Mouse (Mus musculus) embryonic facial prominence, embryonic 13.5 days (tissue): ENCODE data around the gene Sec61a2. TPM values are rescaled to one million over a fixed set of nuclear protein-coding genes. Genes with fewer than 3 reads are reported as not detected.

Source experiments
- ATAC-seq: fragments of 200-750 bp; cut with Nextera tagmentation; 2 replicates; pipeline ENCODE4 v1.8.0; 2017; ENCODE audit warnings: low read depth; ENCODE audit not compliant: insufficient number of reproducible peaks, insufficient read depth, low FRiP score, low TSS enrichment
- H3K27ac ChIP-seq: fragments of 300-500 bp; sonication (generic); 2 replicates; pipeline ENCODE4 v1.5.1; 2015; ENCODE audit warnings: moderate library complexity, mild to moderate bottlenecking, inconsistent platforms
- H3K27me3 ChIP-seq: fragments of 300-500 bp; sonication (generic); 2 replicates; pipeline ENCODE4 v1.6.1; 2015; ENCODE audit warnings: mild to moderate bottlenecking, inconsistent platforms
- H3K36me3 ChIP-seq: fragments of 300-500 bp; sonication (generic); 2 replicates; pipeline ENCODE4 v1.6.1; 2015; ENCODE audit warnings: mild to moderate bottlenecking, inconsistent platforms
- H3K4me1 ChIP-seq: fragments of 300-500 bp; sonication (generic); 2 replicates; pipeline ENCODE4 v1.6.1; 2015; ENCODE audit warnings: inconsistent platforms
- H3K4me2 ChIP-seq: fragments of 300-500 bp; sonication (generic); 2 replicates; pipeline ENCODE4 v1.6.1; 2015; ENCODE audit warnings: moderate library complexity, mild to moderate bottlenecking, inconsistent platforms
- H3K4me3 ChIP-seq: fragments of 300-500 bp; sonication (generic); 2 replicates; pipeline ENCODE4 v1.5.1; 2015; ENCODE audit warnings: mild to moderate bottlenecking, inconsistent platforms
- H3K9ac ChIP-seq: fragments of 300-500 bp; sonication (generic); 2 replicates; pipeline ENCODE4 v1.6.1; 2015; ENCODE audit warnings: mild to moderate bottlenecking, inconsistent platforms
- H3K9me3 ChIP-seq: fragments of 300-500 bp; sonication (generic); 2 replicates; pipeline ENCODE4 v1.6.1; 2016; ENCODE audit warnings: inconsistent platforms
- WGBS: fragments of 180-500 bp; shearing (Covaris S2); methylation state at CpG from one replicate; pipeline ENCODE4 v1.1.7; 2015; ENCODE audit warnings: mixed read lengths; 5-methylcytosine and 5-hydroxymethylcytosine counted together
- polyA plus RNA-seq: library from polyadenylated mRNA; unstranded; fragments of >200 nt; fragmentation: Nextera tagmentation; extraction: Ambion mirVana; gene quantifications from 2 replicates; pipeline ENCODE4 v1.2.1, GENCODE M21; 2015

Sec61a2 gene
- polyA plus RNA-seq, 1 experiment from 2014 or later, result 119 TPM

DNA sequence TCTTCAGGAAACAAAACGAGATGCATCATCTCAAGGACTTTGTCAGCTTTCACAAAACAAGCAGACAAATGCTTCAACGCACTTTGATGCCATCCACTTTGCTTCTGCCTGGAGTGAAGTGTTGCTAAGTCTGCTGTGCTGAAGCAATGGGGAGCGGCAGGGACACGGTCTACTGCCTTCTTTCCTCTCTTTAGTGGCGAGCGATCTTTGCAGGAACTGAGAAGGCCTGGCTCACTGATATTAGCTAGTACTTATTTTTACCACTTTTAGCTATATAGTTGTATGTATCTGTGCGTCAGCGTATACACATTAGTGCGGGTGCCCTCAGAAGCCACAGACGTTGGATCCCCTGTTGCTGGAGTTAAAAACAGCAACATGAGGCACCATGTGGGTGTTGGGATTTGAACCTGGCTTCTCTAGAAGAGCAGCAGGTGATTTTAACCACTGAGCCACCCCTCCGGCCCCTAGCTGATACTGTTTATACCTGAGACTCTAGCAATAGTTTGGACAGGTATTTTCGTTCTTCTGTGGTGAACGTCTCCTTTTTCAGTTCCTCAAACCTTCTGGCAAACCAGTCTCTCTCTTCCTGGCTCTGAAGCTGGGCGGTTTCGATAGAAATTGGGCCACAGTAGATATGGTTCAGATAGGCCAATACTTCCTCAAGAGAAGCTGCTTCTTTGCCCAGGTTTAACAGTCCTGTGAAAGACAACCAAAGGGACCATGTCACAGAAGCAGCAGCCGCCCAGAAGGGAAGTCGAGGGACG lies 35.2 kb upstream of the Sec61a2 start:
- Histone ChIP-seq H3K4me3 (no peak overlapping the region), H3K4me1 (no peaks in the 10 kb centered on the region), H3K36me3 (peaks cover 50% of the 10 kb centered on the region), H3K27me3 (no peaks in the 10 kb centered on the region), H3K9me3 (no peaks in the 10 kb centered on the region), H3K9ac (no peak overlapping the region), H3K4me2 (no peak overlapping the region), H3K27ac (no peak overlapping the region)
- no peak for ATAC-seq
- 89% methylated on average over 18 of the region's 18 CpGs for WGBS

GRCm38 (mm10) chr2:5929793-5930192 lies 34.6 kb upstream of the Sec61a2 start:
- WGBS, result 90% methylated on average over 5 of the region's 5 CpGs
- no peak for ATAC-seq
- Histone ChIP-seq H3K4me1 (no peaks in the 10 kb centered on the region), H3K4me3 (no peak overlapping the region), H3K4me2 (no peak overlapping the region), H3K27ac (no peak overlapping the region), H3K9ac (no peak overlapping the region), H3K27me3 (no peaks in the 10 kb centered on the region), H3K36me3 (peaks cover 50% of the 10 kb centered on the region), H3K9me3 (no peaks in the 10 kb centered on the region)

DNA sequence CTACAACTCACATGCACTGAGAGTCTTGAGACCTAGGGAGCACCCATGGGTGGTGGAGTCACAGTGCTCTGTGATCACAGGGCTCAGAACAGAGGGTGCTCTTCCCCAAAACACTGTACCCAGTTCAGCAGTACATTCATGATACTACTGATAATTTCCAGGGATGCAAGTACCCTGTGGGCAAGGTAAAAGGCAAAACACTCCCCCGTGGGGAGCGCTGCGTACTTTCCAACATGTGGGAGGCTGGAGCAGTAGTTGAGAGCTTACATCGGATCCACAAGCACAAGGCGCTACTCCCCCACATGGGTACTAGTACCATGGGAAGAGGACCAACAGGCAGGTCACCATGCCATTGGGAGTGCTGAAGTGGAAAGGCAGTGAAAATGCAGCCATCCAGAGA lies 32.2 kb upstream of the Sec61a2 start:
- H3K9me3 ChIP-seq, result no peaks in the 10 kb centered on the region
- WGBS, result 97% methylated on average over 5 of the region's 5 CpGs
- H3K27me3 ChIP-seq, result no peaks in the 10 kb centered on the region
- no peak overlapping the region for H3K9ac ChIP-seq
- H3K4me1 ChIP-seq, result no peaks in the 10 kb centered on the region
- no peak overlapping the region for H3K27ac ChIP-seq
- peaks cover 53% of the 10 kb centered on the region for H3K36me3 ChIP-seq
- ATAC-seq, result no peak
- no peak overlapping the region for H3K4me3 ChIP-seq
- no peak overlapping the region for H3K4me2 ChIP-seq

GRCm38 (mm10) chr2:5923786-5924185 lies 28.6 kb upstream of the Sec61a2 start:
- Histone ChIP-seq H3K4me2 (no peak overlapping the region), H3K27ac (no peak overlapping the region), H3K36me3 (peaks cover 52% of the 10 kb centered on the region), H3K27me3 (no peaks in the 10 kb centered on the region), H3K4me1 (no peaks in the 10 kb centered on the region), H3K4me3 (no peak overlapping the region), H3K9ac (no peak overlapping the region), H3K9me3 (no peaks in the 10 kb centered on the region)
- 47% methylated on average over 9 of the region's 9 CpGs for WGBS
- ATAC-seq, result no peak

GRCm38 (mm10) chr2:5922823-5923222 lies 27.6 kb upstream of the Sec61a2 start:
- no peak for ATAC-seq
- Histone ChIP-seq H3K9ac (no peak overlapping the region), H3K4me3 (no peak overlapping the region), H3K27ac (no peak overlapping the region), H3K9me3 (no peaks in the 10 kb centered on the region), H3K4me2 (no peak overlapping the region), H3K4me1 (no peaks in the 10 kb centered on the region), H3K27me3 (no peaks in the 10 kb centered on the region), H3K36me3 (peaks cover 54% of the 10 kb centered on the region)
- WGBS, result 97% methylated on average over 6 of the region's 6 CpGs

GRCm38 (mm10) chr2:5911282-5911965 lies 16.2 kb upstream of the Sec61a2 start:
- Histone ChIP-seq H3K27me3 (no peaks in the 10 kb centered on the region), H3K4me3 (no peak overlapping the region), H3K9ac (no peak overlapping the region), H3K36me3 (peaks cover 51% of the 10 kb centered on the region), H3K27ac (no peak overlapping the region), H3K9me3 (no peaks in the 10 kb centered on the region), H3K4me1 (no peaks in the 10 kb centered on the region), H3K4me2 (no peak overlapping the region)
- no peak for ATAC-seq
- 64% methylated on average over 16 of the region's 16 CpGs for WGBS

DNA sequence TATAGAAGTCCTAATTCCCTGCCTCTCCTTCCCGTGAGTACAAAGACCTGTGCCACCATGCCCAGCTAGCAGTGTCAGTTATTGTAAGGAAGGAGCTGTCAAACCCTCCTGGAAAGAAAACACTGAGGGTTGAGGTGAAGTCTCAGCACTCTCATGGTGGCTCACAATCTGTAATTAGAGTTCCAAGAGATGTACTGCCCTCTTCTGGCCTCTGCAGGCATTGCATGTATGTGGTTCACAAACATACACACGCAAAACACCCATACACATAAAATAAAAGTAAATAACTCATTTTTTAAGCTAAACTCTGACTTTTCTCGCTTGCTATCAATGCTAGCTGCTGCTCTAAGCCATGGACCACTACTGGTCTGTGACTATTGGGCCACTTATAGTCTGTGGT lies 11.4 kb upstream of the Sec61a2 start:
- H3K36me3 ChIP-seq, result peaks cover 64% of the 10 kb centered on the region
- no peak overlapping the region for H3K27ac ChIP-seq
- H3K9ac ChIP-seq, result no peak overlapping the region
- WGBS, result 63% methylated on average over 3 of the region's 3 CpGs
- no peak for ATAC-seq
- no peak overlapping the region for H3K4me2 ChIP-seq
- no peaks in the 10 kb centered on the region for H3K9me3 ChIP-seq
- H3K27me3 ChIP-seq, result no peaks in the 10 kb centered on the region
- H3K4me3 ChIP-seq, result no peak overlapping the region
- no peaks in the 10 kb centered on the region for H3K4me1 ChIP-seq

GRCm38 (mm10) chr2:5906092-5906491 lies 10.9 kb upstream of the Sec61a2 start:
- no peak for ATAC-seq
- 48% methylated on average over 5 of the region's 5 CpGs for WGBS
- Histone ChIP-seq H3K27me3 (no peaks in the 10 kb centered on the region), H3K9ac (no peak overlapping the region), H3K27ac (no peak overlapping the region), H3K36me3 (peaks cover 69% of the 10 kb centered on the region), H3K4me3 (no peak overlapping the region), H3K4me2 (no peak overlapping the region), H3K9me3 (no peaks in the 10 kb centered on the region), H3K4me1 (no peaks in the 10 kb centered on the region)

- no peak for ATAC-seq
- Histone ChIP-seq H3K36me3 (peaks cover 43% of the 10 kb centered on the region), H3K4me2 (no peak overlapping the region), H3K4me3 (no peak overlapping the region), H3K9me3 (no peaks in the 10 kb centered on the region), H3K27me3 (no peaks in the 10 kb centered on the region), H3K27ac (no peak overlapping the region), H3K4me1 (no peaks in the 10 kb centered on the region), H3K9ac (no peak overlapping the region)
- 59% methylated on average over 5 of the region's 5 CpGs for WGBS
Measured at GRCm38 (mm10) chr2:5900145-5900544, 4.9 kb upstream of the Sec61a2 start.

DNA sequence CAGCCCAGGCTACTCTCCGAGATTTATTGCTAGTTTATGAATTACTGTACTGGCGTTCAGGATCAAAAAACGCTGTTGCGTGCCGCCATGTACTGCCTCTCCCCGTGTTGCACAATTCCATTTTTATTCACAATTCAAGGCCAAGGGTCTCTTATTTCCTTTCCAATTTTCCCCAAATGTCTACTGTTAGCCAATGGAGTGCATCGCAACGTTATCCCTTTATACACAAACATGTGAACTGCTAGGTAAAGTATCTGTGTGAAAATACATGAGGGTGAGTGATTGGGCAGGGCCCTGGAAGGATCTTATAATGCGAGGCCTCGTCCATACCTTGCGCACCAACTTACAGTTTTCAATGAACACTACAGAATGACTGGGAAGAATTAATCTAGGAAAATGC lies 936 bp downstream of the Sec61a2 start:
- Histone ChIP-seq H3K27me3 (no peaks in the 10 kb centered on the region), H3K9me3 (no peaks in the 10 kb centered on the region), H3K4me3 (peak overlapping the region; percentile 74), H3K4me2 (peak overlapping the region; percentile 67), H3K27ac (0 out of 2 replicates have a peak overlapping the region, but pooled peaks have one; percentile 80), H3K4me1 (peaks cover 11% of the 10 kb centered on the region; the same call in 1 of the 2 replicates), H3K9ac (peak overlapping the region; percentile 91), H3K36me3 (peaks cover 35% of the 10 kb centered on the region)
- ATAC-seq, result no peak
- WGBS, result 36% methylated on average over 11 of the region's 11 CpGs

- no peak overlapping the region for H3K4me2 ChIP-seq
- no peaks in the 10 kb centered on the region for H3K27me3 ChIP-seq
- no peak overlapping the region for H3K9ac ChIP-seq
- H3K4me3 ChIP-seq, result no peak overlapping the region
- no peak for ATAC-seq
- H3K36me3 ChIP-seq, result peaks cover 58% of the 10 kb centered on the region
- no peak overlapping the region for H3K27ac ChIP-seq
- H3K4me1 ChIP-seq, result peaks cover 10% of the 10 kb centered on the region; the same call in 1 of the 2 replicates
- 62% methylated on average over 2 of the region's 2 CpGs for whole genome bisulfite sequencing
- no peaks in the 10 kb centered on the region for H3K9me3 ChIP-seq
Measured at GRCm38 (mm10) chr2:5889412-5889811, 5.8 kb downstream of the Sec61a2 start.

- H3K4me3 ChIP-seq, result no peak overlapping the region
- H3K4me1 ChIP-seq, result peaks cover 7% of the 10 kb centered on the region; the same call in 1 of the 2 replicates
- WGBS, result 85% methylated on average over 5 of the region's 5 CpGs
- H3K27me3 ChIP-seq, result no peaks in the 10 kb centered on the region
- no peak for ATAC-seq
- no peaks in the 10 kb centered on the region for H3K9me3 ChIP-seq
- H3K36me3 ChIP-seq, result peaks cover 61% of the 10 kb centered on the region
- H3K4me2 ChIP-seq, result no peak overlapping the region
- H3K27ac ChIP-seq, result no peak overlapping the region
- no peak overlapping the region for H3K9ac ChIP-seq
Measured at GRCm38 (mm10) chr2:5888865-5889264, 6.4 kb downstream of the Sec61a2 start.
